Mouse (Mus musculus) E14TG2a.4 (cell line): Measurements from ENCODE around the gene Arhgap30.

ENCODE experiments used
- H3K27me3 ChIP-seq: 2 replicates; pipeline ENCODE4 v1.6.1; 2014; ENCODE audit warnings: low read length, control low read depth; ENCODE audit not compliant: insufficient read depth
- H3K36me3 ChIP-seq: 2 replicates; pipeline ENCODE4 v1.6.1; 2014; ENCODE audit warnings: low read length, control low read depth; ENCODE audit not compliant: insufficient read depth
- H3K4me1 ChIP-seq: replicated peaks from 2 replicates; pipeline ENCODE4 v1.6.1; 2014; ENCODE audit warnings: low read depth, low read length, control low read depth
- H3K4me3 ChIP-seq: replicated peaks from 2 replicates; pipeline ENCODE4 v1.5.1; 2014; ENCODE audit warnings: mild to moderate bottlenecking, low read length
- H3K9me3 ChIP-seq: 2 replicates; pipeline ENCODE4 v1.6.1; 2014; ENCODE audit warnings: low read length, control low read depth
- CTCF ChIP-seq: conservative IDR thresholded peaks from 2 replicates; pipeline ENCODE4 v1.5.1; 2014; ENCODE audit warnings: low read length
- NANOG ChIP-seq: IDR thresholded peaks from 2 replicates; pipeline ENCODE4 v1.6.1; 2014; ENCODE audit warnings: borderline replicate concordance, low read length, mixed read lengths
- POU5F1 ChIP-seq: IDR thresholded peaks from 2 replicates; pipeline ENCODE4 v1.6.1; 2014; ENCODE audit warnings: low read length, borderline replicate concordance

Arhgap30 gene

DNA sequence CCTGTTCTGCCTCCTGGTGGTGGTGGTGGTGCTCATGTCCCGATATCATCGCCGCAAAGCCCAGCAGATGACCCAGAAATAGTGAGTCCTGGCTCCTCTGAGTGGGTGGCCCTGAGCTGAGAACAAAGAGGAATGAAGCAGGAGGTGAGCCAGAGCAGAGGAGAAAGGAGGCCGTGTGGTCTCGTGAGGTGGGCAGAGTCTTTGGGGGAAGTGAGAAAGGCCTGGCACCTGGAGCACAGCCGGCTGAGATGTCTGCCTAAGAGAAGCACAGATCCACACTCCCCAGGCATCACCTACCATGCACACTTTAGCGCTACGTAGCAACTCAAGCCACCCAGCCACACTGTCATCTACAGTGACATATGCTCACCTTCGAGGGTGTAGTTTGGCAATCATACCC, 3.6 kb upstream of the Arhgap30 start:
- TF ChIP-seq POU5F1 = no peak
- peak; percentile 29 for TF ChIP-seq CTCF
- Histone ChIP-seq H3K9me3 (no peaks in the 10 kb centered on the region), H3K27me3 (peaks cover 23% of the 10 kb centered on the region), H3K36me3 (no peaks in the 10 kb centered on the region), H3K4me1 (peaks cover 71% of the 10 kb centered on the region), H3K4me3 (peak overlapping the region; percentile 8; the same call in 1 of the 2 replicates)

DNA sequence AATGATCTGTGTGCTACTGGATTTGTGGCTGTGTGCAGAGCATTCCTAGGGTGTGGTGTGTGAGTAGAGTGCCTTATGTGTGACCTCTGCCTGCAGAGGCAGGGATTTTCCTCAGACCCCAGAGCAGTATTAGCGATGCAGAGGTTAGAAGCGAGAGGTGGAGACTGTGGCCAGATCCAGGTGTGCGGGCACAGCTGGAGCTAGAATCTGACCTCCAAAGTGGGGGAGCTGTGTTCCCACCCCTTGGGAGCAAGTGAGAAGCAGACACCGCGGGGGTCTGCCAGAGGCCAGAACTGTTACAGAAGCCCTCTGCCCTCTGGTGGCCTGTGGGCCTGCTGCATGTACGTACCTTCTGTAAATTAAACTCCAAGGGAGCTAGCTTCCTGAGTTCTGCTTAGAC, 1.7 kb upstream of the Arhgap30 start:
- H3K4me1 ChIP-seq = peaks cover 69% of the 10 kb centered on the region
- TF ChIP-seq POU5F1 = no peak
- TF ChIP-seq CTCF = peak; percentile 59
- TF ChIP-seq NANOG = no peak
- H3K27me3 ChIP-seq = peaks cover 11% of the 10 kb centered on the region; the same call in 1 of the 2 replicates
- H3K4me3 ChIP-seq = no peak overlapping the region
- no peaks in the 10 kb centered on the region for H3K36me3 ChIP-seq
- no peaks in the 10 kb centered on the region for H3K9me3 ChIP-seq

DNA sequence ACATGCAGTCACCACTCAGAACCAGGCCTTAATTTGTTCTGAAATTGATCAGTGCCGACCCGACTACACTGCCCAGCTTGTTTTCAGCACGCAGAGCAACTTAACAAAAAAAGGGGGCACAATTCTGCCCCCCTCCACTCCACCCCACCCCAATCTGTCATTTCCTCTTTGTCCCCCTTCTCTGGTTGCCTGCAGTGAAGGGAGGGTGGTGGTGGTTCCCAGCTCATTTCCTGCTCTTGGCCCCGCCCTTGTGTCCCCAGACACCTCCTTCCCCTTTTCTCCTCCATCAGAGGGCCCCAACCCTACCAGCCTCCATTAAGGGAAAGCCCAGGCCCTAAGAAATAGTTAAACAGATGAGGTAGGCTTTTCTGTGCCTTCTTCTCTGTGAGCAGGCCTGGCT, 1.3 kb downstream of the Arhgap30 start:
- peaks cover 6% of the 10 kb centered on the region; the same call in 1 of the 2 replicates for H3K27me3 ChIP-seq
- H3K36me3 ChIP-seq = no peaks in the 10 kb centered on the region
- peak overlapping the region; percentile 69 for H3K4me3 ChIP-seq
- no peak for TF ChIP-seq CTCF
- TF ChIP-seq POU5F1 = no peak
- TF ChIP-seq NANOG = no peak
- peaks cover 52% of the 10 kb centered on the region for H3K4me1 ChIP-seq
- H3K9me3 ChIP-seq = no peaks in the 10 kb centered on the region

DNA sequence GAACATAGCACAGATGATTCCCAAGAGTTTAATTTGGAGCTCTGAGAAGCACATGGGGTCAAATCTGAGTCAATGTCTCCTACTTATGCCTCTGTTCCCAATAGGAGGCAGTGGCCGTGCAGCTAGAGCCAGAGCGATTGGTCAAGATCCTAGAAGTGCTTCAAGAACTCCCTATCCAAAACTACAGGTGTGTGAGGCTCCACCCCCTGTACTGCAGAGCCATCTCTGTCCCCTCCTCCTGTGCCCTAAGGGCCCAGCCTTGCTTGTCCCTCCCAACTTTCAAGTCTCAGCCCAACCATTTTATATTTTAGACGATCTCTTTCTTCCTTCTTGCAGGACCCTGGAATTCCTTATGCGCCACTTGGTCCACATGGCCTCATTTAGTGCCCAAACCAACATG, 13.1 kb downstream of the Arhgap30 start:
- Histone ChIP-seq H3K36me3 (peaks cover 13% of the 10 kb centered on the region; the same call in 1 of the 2 replicates), H3K4me1 (peaks cover 36% of the 10 kb centered on the region), H3K4me3 (0 out of 2 replicates have a peak overlapping the region, but pooled peaks have one; percentile 39), H3K9me3 (no peaks in the 10 kb centered on the region), H3K27me3 (no peaks in the 10 kb centered on the region)
- TF ChIP-seq POU5F1 (no peak), NANOG (no peak), CTCF (no peak)

DNA sequence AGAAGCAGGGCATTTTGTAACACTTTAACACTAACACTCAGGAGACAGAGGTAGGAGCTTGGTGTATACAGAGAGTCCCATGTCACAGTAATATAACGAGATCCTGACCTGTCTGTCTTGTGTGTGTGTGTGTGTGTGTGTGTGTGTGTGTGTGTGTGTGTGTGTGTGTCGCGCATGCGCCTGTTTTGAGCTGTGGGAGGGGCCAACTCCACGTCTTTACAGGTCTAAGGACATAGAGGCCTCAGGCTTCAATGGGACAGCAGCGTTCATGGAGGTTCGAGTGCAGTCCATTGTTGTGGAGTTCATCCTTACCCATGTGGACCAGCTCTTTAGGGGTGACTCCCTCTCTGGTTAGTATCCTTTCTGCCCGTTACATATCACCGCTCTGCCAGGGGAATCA, 14.2 kb downstream of the Arhgap30 start:
- H3K9me3 ChIP-seq = no peaks in the 10 kb centered on the region
- no peak for TF ChIP-seq CTCF
- TF ChIP-seq NANOG = no peak
- TF ChIP-seq POU5F1 = no peak
- peak overlapping the region; percentile 39; the same call in 1 of the 2 replicates for H3K4me3 ChIP-seq
- H3K4me1 ChIP-seq = peaks cover 31% of the 10 kb centered on the region
- H3K27me3 ChIP-seq = no peaks in the 10 kb centered on the region
- peaks cover 21% of the 10 kb centered on the region for H3K36me3 ChIP-seq

DNA sequence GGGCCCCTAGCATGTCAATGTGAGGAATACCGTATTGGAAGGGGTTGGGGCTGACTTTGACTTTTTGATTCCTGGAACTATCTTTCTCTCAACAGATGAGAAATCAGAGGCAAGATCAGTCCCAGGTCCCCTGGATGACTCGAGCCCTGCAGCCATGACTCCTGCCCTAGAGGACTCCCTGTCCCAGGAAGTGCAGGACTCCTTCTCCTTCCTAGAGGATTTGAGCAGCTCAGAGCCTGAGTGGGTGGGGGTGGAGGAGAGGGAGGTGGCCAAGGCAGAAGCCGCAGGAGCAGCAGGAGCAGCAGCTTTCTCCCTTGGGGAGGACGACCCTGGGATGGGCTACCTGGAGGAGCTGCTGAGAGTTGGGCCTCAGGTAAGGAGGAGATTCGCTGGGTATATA, 18.5 kb downstream of the Arhgap30 start:
- Histone ChIP-seq H3K9me3 (no peaks in the 10 kb centered on the region), H3K4me3 (no peak overlapping the region), H3K4me1 (peaks cover 28% of the 10 kb centered on the region)

DNA sequence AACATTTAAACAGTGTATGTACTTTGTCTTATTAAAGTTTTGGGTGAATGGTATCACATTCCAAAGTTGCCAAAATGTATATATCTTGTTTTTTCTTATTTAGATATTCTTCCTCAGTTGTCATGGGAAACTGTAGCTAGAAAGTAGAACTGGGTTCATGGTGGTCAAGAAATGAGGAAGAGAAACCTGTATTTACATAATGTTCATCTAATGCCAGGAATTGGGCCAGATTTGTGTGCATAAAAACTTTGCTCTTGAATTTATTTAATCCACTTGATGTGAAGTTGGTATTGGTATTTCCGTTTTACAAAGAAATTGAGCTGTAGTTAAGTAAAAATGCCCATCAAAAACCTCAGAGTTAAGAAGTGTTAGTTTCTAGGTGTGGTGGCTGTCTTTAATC, 21.5 kb downstream of the Arhgap30 start:
- Histone ChIP-seq H3K4me3 (peak overlapping the region; percentile 99), H3K4me1 (peaks cover 41% of the 10 kb centered on the region), H3K9me3 (no peaks in the 10 kb centered on the region), H3K36me3 (peaks cover 20% of the 10 kb centered on the region), H3K27me3 (no peaks in the 10 kb centered on the region)
- TF ChIP-seq POU5F1 (no peak), CTCF (no peak), NANOG (no peak)

More for the DNA sequence above, 18.5 kb downstream of the Arhgap30 start:
- Histone ChIP-seq H3K27me3 (no peaks in the 10 kb centered on the region), H3K36me3 (peaks cover 22% of the 10 kb centered on the region)
- TF ChIP-seq CTCF (no peak), NANOG (no peak), POU5F1 (no peak)

DNA sequence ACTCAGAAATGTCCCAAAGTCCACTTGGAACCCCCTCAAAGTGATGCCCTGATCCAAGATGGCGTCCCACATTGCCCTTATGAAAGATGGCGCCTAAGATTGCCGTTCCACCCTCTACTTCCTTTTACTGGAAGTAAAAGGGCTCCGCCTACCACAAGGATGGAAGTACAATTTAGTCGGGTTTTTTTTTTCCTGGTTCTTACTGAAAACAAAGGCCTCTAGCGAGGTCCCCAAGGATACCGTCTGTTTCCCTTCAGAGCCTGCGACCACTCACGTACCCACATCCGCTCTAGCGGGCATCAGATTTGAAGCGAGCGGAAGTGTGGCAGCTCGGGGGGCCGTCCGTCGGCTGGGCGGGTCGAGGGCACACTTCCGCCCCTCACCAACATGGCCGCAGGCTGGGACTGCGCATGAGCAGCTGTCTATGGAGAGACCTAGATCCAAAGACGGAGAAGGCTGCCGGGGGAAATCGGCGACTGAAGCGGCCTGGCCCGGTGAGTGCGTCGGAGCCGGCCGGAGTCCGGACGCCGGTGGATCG, 22.3 kb downstream of the Arhgap30 start, which contains the start of gene Usf1:
TSS of gene Usf1 (plus strand) at position 367 of the 538 bp plus-strand sequence.
- peak within 1 kb of the TSS; percentile 99 for H3K4me3 ChIP-seq
- peaks cover 27% of the 10 kb centered on the region for H3K36me3 ChIP-seq
- H3K9me3 ChIP-seq = no peaks in the 10 kb centered on the region
- TF ChIP-seq POU5F1 (no peak), NANOG (no peak), CTCF (no peak)
- H3K27me3 ChIP-seq = no peaks in the 10 kb centered on the region
- H3K4me1 ChIP-seq = peaks cover 49% of the 10 kb centered on the region

DNA sequence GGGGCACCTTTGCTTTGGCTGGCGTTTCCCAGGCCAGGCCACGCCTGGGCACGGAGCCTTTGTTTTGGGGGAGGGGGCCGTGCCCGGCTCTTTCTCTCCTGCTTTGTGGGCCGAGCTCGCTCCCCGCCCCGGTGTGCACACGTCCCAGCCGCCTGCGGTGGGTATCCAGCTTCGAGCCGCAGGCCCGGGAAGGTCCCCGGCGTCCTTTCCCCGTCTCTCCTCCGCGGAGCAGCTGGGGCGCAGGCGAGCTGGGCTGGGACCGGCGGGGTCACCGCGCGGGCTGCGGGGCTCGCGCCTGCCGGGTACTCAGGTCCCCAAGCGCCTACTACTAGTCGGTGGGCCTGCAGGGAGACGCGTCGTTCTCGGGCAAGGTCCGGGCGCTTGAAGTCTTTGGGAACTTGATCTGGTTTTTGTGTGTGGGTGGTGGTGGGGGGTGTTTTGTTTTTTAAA, 22.8 kb downstream of the Arhgap30 start:
- H3K4me1 ChIP-seq = peaks cover 54% of the 10 kb centered on the region
- no peak for TF ChIP-seq CTCF
- no peak for TF ChIP-seq NANOG
- no peak for TF ChIP-seq POU5F1
- H3K9me3 ChIP-seq = no peaks in the 10 kb centered on the region
- H3K27me3 ChIP-seq = no peaks in the 10 kb centered on the region
- peaks cover 32% of the 10 kb centered on the region for H3K36me3 ChIP-seq
- peak overlapping the region; percentile 99 for H3K4me3 ChIP-seq
